Mouse (Mus musculus) right cerebral cortex, postnatal 10 days (tissue): ENCODE data around the gene Lurap1l.

Source experiments
- DNase-seq, 2 experiments: peaks; one replicate each; pipeline ENCODE4 v3.0.0; 2021; ENCODE audit warnings: low spot score in 2 of 2

The Lurap1l gene

GRCm38 (mm10) chr4:80910481-80910870, at the start of gene Lurap1l:
Lurap1l (plus strand) TSS chr4:80910646.
- DNase-seq, result peak; percentile 44 to 51

DNA sequence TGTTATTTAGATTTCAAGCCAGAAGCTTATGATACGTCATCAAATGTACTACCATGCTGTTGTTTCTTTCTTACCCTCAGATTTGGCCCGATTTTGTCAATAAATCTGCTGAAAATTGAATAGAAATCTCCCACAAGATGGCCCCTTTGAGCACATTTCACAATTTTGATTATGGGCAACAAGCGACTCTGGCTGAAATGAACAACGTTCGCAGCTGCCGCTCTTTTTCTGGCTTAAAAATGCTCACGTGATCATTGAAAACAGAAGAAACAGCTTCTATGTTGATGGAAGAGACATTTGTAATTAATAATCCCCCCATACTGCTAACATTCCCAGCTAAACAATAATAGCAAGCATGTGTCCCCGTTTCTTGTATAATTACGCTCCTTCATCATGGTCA, 47.5 kb upstream of the Lurap1l start:
- DNase-seq, result no peak

GRCm38 (mm10) chr4:80863906-80864305, 46.5 kb upstream of the Lurap1l start:
- no peak for DNase-seq

DNA sequence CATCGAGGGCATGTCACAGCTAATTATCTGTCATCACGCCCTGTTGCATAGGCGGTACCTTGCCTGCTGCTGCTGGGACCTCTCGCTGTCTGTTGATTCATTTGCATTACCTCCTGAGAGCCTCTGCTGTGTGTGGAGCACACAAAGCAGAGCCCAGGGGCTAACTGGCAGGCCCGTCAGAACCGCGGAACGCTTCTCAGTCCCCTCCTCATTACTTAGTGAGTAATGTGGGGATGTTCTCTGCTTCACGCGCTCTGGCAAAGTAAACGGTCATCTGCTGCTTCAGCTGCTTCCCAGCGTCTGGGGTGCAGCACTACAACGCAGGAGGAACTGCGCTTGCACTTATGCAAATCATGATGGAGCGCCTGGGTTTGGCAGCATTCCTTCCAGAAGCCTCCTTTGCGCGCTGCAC, 45.9 kb upstream of the Lurap1l start:
- DNase-seq, result peak; percentile 85 to 87

- peak; percentile 49 to 54 for DNase-seq
These were observed 44.4 kb upstream of the Lurap1l start for GRCm38 (mm10) chr4:80866065-80866464.

DNA sequence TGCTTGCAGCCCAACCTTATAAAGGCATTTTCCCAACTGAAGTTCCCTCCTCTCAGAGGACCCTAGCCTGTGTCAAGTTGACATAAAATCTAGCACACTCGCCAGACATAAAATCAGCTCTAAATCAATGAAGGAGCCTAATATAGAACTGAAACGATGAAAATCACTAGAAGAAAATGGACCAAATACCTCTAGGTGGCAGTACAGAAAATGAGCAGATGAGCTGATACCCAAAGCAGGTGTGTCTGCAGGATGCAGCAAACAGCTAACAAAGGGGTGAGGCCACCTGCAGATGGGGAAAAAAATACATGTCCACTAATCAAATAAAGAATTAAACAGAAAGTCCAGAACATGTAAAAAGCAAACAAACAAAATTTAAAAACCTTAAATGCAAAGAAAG, 40.8 kb upstream of the Lurap1l start:
- no peak for DNase-seq

DNA sequence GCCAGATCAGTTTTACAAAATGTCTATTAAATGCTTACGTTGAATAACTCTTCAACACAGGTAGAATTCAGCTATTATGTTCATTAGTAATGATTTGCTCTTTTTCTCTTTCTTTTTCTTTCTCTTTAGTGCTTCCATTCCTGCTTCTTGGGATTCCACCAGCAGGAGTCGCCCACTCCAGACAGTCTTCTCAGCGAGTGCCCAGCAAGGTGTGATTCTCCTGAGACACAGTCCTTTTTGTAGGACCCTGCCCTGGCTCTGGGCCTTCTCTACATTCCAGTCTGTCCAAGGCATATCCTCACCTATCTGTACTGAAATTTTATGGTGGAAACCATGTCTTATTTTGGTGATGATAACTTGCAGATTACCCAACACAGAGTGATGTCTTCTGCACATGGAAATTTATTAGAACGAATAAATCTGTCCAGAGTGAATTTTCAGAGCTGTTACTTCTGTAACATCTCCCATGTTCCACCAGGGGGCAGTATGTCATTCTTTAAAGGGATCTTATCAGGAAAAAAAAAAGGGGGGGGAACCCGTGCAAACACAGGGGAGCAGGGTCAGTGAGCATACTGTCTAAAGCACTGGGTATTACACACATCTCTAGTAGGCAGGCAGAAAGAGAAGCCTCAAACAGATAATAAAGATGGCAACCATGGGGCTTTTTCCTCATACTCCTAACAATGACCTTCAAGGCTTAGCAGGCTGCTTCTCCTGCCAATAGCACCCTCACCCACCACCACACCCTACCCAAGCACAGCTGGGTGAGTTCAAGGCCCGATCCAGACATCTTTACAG, 37.4 kb upstream of the Lurap1l start:
- DNase-seq, result no peak

GRCm38 (mm10) chr4:80874121-80874859, 36.2 kb upstream of the Lurap1l start:
- no peak for DNase-seq

- no peak for DNase-seq
These were observed 35.4 kb upstream of the Lurap1l start for GRCm38 (mm10) chr4:80875055-80875454.

GRCm38 (mm10) chr4:80881996-80882599, 28.3 kb upstream of the Lurap1l start:
- no peak for DNase-seq

GRCm38 (mm10) chr4:80886631-80887030, 23.8 kb upstream of the Lurap1l start:
- no peak for DNase-seq

DNA sequence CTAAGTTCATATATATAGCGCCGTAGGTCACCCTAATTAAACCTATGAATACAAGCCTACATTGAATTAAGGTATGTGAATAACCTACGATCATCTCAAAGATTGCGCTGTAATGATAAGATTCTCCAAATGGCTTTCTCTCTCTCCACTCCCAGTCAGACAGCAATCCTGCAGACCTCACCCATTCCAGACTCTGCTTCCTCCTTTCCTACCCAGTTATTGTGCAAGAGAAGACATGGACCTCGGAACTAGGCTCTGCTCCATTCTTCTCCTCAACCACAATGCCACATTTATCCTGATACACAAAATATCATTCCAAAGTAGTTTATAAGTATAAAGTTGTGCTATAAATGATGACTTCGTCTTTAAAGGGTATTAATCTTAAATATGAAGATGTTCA, 19.4 kb upstream of the Lurap1l start:
- no peak for DNase-seq

- DNase-seq, result no peak
These were observed 15.1 kb upstream of the Lurap1l start for GRCm38 (mm10) chr4:80895278-80895894.

- no peak for DNase-seq
These were observed 3.7 kb upstream of the Lurap1l start for GRCm38 (mm10) chr4:80906726-80907125.

DNA sequence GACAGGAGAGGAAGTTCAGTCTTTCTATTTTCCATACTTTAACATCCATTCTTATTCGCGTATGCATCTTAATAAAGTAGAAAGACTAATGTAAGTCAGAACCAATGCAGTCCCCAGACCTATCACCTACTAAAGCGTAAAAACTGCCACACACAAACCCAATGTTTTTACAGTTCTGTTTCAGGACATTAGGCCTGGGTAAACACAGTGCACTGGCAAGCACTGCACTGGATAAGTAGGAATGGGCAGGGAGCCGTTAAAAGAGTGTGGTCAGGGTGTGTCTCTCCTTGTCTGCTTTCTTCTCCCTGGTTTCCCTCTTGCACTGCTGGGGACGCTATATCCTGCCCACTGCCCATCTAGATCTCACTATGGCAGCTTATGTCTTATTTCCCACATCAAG, 2.5 kb upstream of the Lurap1l start:
- DNase-seq, result no peak

DNA sequence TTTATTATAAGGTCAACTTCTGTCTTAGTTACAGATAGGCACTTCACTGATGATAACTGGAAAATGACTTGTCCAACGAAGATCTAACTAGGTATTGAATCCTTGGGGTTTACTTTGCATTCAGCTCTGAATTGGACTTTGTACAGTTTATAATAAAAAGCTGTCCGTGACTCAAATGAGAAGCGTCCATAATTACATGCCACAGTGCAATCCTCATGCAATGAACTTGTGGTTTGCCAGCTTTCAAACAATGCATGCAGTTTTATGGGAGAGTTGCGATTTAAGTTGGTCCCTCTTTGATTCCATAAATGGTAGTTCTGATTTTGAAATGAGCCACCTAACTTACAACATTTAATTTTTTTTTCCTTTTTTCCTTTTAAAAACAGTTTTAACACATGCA, 1.5 kb upstream of the Lurap1l start:
- DNase-seq, result no peak

- peak; percentile 60 to 63 for DNase-seq
These were observed 640 bp downstream of the Lurap1l start for GRCm38 (mm10) chr4:80910871-80911701.

DNA sequence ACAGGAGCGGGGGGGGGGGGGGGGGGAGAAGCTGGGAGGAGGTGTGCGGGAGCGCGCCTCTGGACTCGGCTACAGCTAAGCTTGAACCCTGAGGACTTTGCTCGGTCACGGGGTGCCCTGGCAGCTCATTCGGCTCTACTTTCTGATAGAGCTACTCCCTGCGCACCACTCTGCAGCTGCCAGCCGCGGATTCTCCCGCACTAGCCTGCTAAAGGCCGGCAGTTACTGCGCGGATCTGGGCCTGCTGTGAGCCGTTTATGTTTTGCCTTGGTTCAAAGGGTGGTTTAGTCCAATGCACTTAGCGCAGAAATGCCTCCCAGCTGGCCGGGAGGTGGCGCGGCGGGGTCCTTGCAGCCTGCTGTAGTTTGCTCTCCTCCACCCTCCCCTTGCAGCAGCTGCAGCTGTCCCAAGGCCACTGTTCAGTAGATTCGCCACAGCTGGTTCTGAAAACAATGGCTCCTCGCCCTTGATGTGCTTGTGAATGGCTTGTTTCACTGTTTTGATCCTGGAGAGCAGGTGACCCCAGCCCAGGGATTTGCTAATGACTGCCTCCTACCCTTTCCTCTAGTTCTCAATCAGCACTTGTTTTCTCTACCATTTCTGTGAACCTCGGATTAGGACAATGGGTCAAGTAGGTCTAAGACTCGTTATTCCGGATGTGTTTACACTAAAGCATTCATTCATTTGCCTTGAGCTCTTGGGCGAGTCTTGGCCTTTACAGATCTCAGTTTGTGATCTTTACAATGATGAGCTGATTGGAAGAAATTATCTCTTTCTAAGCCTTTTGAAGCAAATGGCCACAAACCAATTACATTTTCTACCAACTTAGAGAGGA, 1.5 kb downstream of the Lurap1l start:
- DNase-seq, result peak; percentile 80 to 81

- no peak for DNase-seq
These were observed 4.8 kb downstream of the Lurap1l start for GRCm38 (mm10) chr4:80915211-80915610.

DNA sequence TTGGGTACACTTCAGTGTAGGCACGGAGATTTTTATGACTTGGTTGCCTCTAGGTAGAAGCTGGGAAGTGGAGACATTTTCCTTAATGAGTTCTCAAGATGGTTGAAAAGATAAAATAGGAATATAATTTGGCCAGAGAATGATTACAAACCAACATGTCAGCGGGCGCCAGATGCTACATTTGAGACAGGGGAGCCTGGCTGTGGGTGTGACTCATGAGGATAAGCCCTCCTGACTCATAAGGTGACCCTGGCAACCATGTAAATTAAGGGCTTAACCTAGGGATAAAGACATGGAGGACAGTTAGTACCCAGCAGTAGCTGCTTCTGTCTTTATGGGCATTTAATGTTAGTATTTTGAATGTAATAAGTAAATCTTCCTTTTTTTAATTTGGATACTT, 6.2 kb downstream of the Lurap1l start:
- no peak for DNase-seq
